Mouse (Mus musculus) layer of hippocampus, postnatal 25 days (tissue): ENCODE results near the gene Lmf2. TPM values are rescaled to one million over a fixed set of nuclear protein-coding genes. Genes with fewer than 3 reads are reported as not detected.

Experiments
- DNase-seq, 2 experiments: peaks; one replicate each; pipeline ENCODE4 v3.0.0; 2022; ENCODE audit warnings: mixed read lengths in 2 of 2, low spot score in 1 of 2; ENCODE audit errors: extremely low spot score in 1 of 2
- microRNA-seq, 2 experiments: library from miRNA; unstranded; fragments of <30 nt; microRNA quantifications; one replicate each; pipeline ENCODE4 v1.2.0; 2021
- total RNA-seq, 2 experiments: library from RNA; stranded (reverse); gene quantifications; 2 replicates each; pipeline ENCODE4 v1.2.3; 2021

The Lmf2 gene
- total RNA-seq, 2 experiments from 2014 or later = 15.2 to 20.8 TPM

GRCm38 (mm10) chr15:89322670-89323522 lies 32.6 kb downstream of the Lmf2 start, which contains the start of gene Adm2:
TSS of gene Adm2 (plus strand) at chr15:89322720.
- DNase-seq = no peak

- DNase-seq = no peak
Observed at GRCm38 (mm10) chr15:89321264-89321663, 34.2 kb downstream of the Lmf2 start.

- no peak for DNase-seq
Observed at GRCm38 (mm10) chr15:89316146-89316545, 39.3 kb downstream of the Lmf2 start.

GRCm38 (mm10) chr15:89315190-89315731 lies 40.2 kb downstream of the Lmf2 start, which contains the start of gene Sbf1:
TSS of gene Sbf1 (minus strand) at chr15:89315311.
- DNase-seq = peak; percentile 87 to 90

- DNase-seq = peak in 1 of 2 experiments; percentile 20
Observed at GRCm38 (mm10) chr15:89314511-89315189, 40.8 kb downstream of the Lmf2 start.

GRCm38 (mm10) chr15:89314107-89314506 lies 41.4 kb downstream of the Lmf2 start:
- DNase-seq = peak in 1 of 2 experiments; percentile 11

- DNase-seq = peak in 1 of 2 experiments; percentile 12
Observed at GRCm38 (mm10) chr15:89313359-89313758, 42.1 kb downstream of the Lmf2 start.

GRCm38 (mm10) chr15:89309962-89310498 lies 45.4 kb downstream of the Lmf2 start:
- peak; percentile 50 to 51 for DNase-seq

- DNase-seq = peak in 1 of 2 experiments; percentile 7
Observed at GRCm38 (mm10) chr15:89308406-89309139, 46.9 kb downstream of the Lmf2 start.

- DNase-seq = no peak
Observed at GRCm38 (mm10) chr15:89307461-89307860, 48.0 kb downstream of the Lmf2 start.

GRCm38 (mm10) chr15:89305966-89306365 lies 49.5 kb downstream of the Lmf2 start:
- DNase-seq = no peak

Small RNA genes within 50 kb of the gene (microRNA-seq; reads per million reads assigned to microRNA genes)
- gene Mir6959 = 7.0 to 7.2 reads per million in 2 experiments

Other genes starting within 250 kb of the Lmf2 start
- gene Tubgcp6, start 232.5 kb downstream of the Lmf2 start, total RNA-seq = 10 to 100 TPM; 29.0 to 29.9 TPM
- gene Hdac10, start 227.0 kb downstream of the Lmf2 start, total RNA-seq = 10 to 100 TPM; 12.5 to 16.5 TPM
- 1 to 10 TPM; 2.7 to 5.1 TPM for gene Mapk12, start 215.0 kb downstream of the Lmf2 start, total RNA-seq
- gene Mapk11, start 206.0 kb downstream of the Lmf2 start, total RNA-seq = 10 to 100 TPM; 20.3 to 24.8 TPM
- gene Plxnb2, start 174.9 kb downstream of the Lmf2 start, total RNA-seq = 10 to 100 TPM; 50.0 to 56.5 TPM
- 10 to 100 TPM; 33.3 to 42.0 TPM for gene Dennd6b, start 159.2 kb downstream of the Lmf2 start, total RNA-seq
- 100 to 1,000 TPM; 164 to 166 TPM for gene Ppp6r2, start 144.1 kb downstream of the Lmf2 start, total RNA-seq
- gene Sbf1, start 40.3 kb downstream of the Lmf2 start, total RNA-seq = 100 to 1,000 TPM; 317 to 364 TPM
- not detected for gene Adm2, start 32.9 kb downstream of the Lmf2 start, total RNA-seq
- not detected for gene Miox, start 21.3 kb downstream of the Lmf2 start, total RNA-seq
- gene Ncaph2, start 60 bp upstream of the Lmf2 start, total RNA-seq = 10 to 100 TPM; 84.1 to 95.0 TPM
- gene Sco2, start 18.2 kb upstream of the Lmf2 start, total RNA-seq = 10 to 100 TPM; 34.1 to 36.7 TPM
- 1 to 10 TPM; 1.5 to 1.8 TPM for gene Tymp, start 21.4 kb upstream of the Lmf2 start, total RNA-seq
- 1 to 10 TPM; 1.6 to 3.2 TPM for gene Odf3b, start 23.6 kb upstream of the Lmf2 start, total RNA-seq
- under 1 TPM; 0.30 to 0.38 TPM for gene Klhdc7b, start 29.3 kb upstream of the Lmf2 start, total RNA-seq
- not detected for gene Syce3, start 54.8 kb upstream of the Lmf2 start, total RNA-seq
- 1 to 10 TPM; 1.4 to 2.3 TPM for gene Cpt1b, start 70.2 kb upstream of the Lmf2 start, total RNA-seq
- gene C730034F03Rik, start 73.9 kb upstream of the Lmf2 start, total RNA-seq = 1 to 10 TPM; 2.1 to 2.4 TPM
- not detected for gene Gm44502, start 74.0 kb upstream of the Lmf2 start, total RNA-seq
- gene Chkb, start 74.2 kb upstream of the Lmf2 start, total RNA-seq = 10 to 100 TPM; 34.3 to 43.4 TPM
- 100 to 1,000 TPM; 242 to 243 TPM for gene Mapk8ip2, start 98.3 kb upstream of the Lmf2 start, total RNA-seq
- 10 to 100 TPM; 29.4 to 29.6 TPM for gene Arsa, start 121.8 kb upstream of the Lmf2 start, total RNA-seq
- 100 to 1,000 TPM; 235 to 265 TPM for gene Shank3, start 144.0 kb upstream of the Lmf2 start, total RNA-seq
- under 1 TPM; 0.37 to 0.96 TPM for gene Acr, start 212.7 kb upstream of the Lmf2 start, total RNA-seq
- gene Rabl2, start 236.3 kb upstream of the Lmf2 start, total RNA-seq = 10 to 100 TPM; 27.3 to 33.4 TPM